11 mouse cellular contexts compared by ENCODE assay signal in the genomic region with DNA sequence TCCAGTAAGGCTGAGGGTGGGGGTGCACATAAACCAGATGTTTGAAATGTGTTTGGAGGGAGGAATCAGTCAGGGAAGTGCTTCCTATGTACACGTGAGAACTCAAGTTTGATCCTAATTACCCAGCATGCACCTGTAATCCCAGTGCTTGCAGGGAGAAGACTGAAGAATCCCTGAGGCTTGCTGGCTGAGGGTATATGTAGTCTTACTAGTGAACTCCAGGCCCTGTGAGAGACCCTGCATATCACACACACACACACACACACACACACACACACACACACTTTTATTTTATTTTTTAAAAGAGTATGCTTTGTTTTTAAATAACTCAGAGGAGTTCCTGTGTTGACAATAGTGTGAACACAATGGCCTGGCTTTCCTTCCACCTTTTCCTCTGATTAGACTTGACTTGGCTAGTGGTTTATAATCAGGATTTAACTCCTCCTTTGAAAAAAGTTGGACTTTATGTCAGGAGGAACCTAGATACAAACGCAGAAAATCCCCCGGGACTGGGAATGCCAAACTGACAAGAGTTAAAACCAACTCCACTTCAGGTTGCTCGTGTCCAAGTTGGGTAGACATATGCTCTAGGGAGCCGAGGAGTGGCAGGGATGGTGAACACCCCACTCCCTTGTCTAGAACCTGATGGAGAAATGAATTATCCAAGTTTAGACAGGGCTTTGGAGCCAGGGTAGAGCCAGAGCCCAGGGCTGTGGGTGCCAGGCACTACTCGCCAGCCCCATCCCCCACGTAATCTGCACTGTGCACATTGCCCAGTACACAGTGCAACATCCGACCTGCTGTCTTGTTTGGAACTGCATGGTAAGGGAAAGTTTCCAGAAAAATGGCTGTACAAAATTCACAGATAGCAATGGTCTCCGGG. TPM values are rescaled to one million over a fixed set of nuclear protein-coding genes. Genes with fewer than 3 reads are reported as not detected.
DNase-seq lines count a peak whose midpoint lies in the region; ATAC-seq and TF ChIP-seq lines count a peak whose summit lies in the region.
"Had no signal": no experiment of that assay in that cellular context is flagged by ENCODE, and none has a peak within 500 bp of the region (broad histone marks: within the 10 kb centered on the region; RNA-seq: fewer than 3 reads in every experiment).

No protein-coding gene starts in this region.

- no peaks in the 10 kb centered on the region for H3K9me3 ChIP-seq in G1E (replicated peaks)
- H3K9me3 ChIP-seq: embryonic facial prominence, embryonic 15.5 days had no signal

- no peak for ATAC-seq in G1E (ENCODE audit: extremely low read depth, insufficient number of reproducible peaks, low FRiP score, poor library complexity, severe bottlenecking)

- DNase-seq in adrenal gland, postnatal 10 days, result peak; percentile 18
- DNase-seq in adrenal gland, postnatal 25 days, result no peak
- no peak for DNase-seq in G1E (ENCODE audit: low spot score)
- peak; percentile 34 to 35 for DNase-seq in heart, postnatal 36 days
- DNase-seq in lung, adult 18-20 months, result peak; percentile 27 to 58
- DNase-seq in thymus, postnatal 10 days (ENCODE audit: low spot score in 2 of 2), result no peak
- no peak for DNase-seq in c-Kit-positive CD71-positive TER-119-positive erythroid progenitor cells, embryonic 14.5 days (ENCODE audit: low spot score)
- DNase-seq in thymus, postnatal 0 days (ENCODE audit: low spot score), result no peak
- DNase-seq: gastrocnemius, postnatal 10 days had no signal

- TF ChIP-seq CTCF in G1E (IDR thresholded peaks at IDR 0.05; ENCODE audit: low read depth, low read length), result no peak

- intact Hi-C loops in heart, postnatal 36 days (cut with DNase I), result loop anchor here (1.0 kb wide), 1 partner anchor 51 kb away; no protein-coding TSS in a partner anchor

- peaks cover 25% of the 10 kb centered on the region for H3K36me3 ChIP-seq in G1E (replicated peaks)
- H3K36me3 ChIP-seq: embryonic facial prominence, embryonic 15.5 days had no signal

- H3K4me3 ChIP-seq in G1E (ENCODE audit: low read depth, low read length), result peak overlapping the region; percentile 0; the same call in 1 of the 2 replicates
- H3K4me3 ChIP-seq: embryonic facial prominence, embryonic 15.5 days had no signal

- H3K4me1 ChIP-seq in G1E (ENCODE audit: insufficient read depth, low read depth, low read length), result peaks cover 49% of the 10 kb centered on the region
- H3K4me1 ChIP-seq: embryonic facial prominence, embryonic 15.5 days had no signal

- no peaks in the 10 kb centered on the region for H3K27me3 ChIP-seq in G1E (ENCODE audit: insufficient read depth, low read length)
- H3K27me3 ChIP-seq: embryonic facial prominence, embryonic 15.5 days had no signal

RNA-seq across cellular contexts. Expression of a gene that starts 4.0 kb away (rescaled TPM):
- total RNA-seq in adrenal gland, postnatal 10 days (2021), result 10 to 100 TPM in 1 of 2 experiments, 1 to 10 TPM in 1; 8.0 to 15.0 TPM
- 10.8 and 11.3 TPM in 2 replicates for total RNA-seq in adrenal gland, postnatal 25 days (2021)
- total RNA-seq in G1E (2014; fragmentation: Nextera tagmentation), result 2.6 and 4.8 TPM in 2 replicates
- total RNA-seq in G1E (2017), result 4.7 and 5.3 TPM in 2 replicates
- 0.03 and 0.14 TPM in 2 replicates for polyA plus RNA-seq in G1E (2012)
- total RNA-seq in heart, postnatal 36 days (2021), result 10 to 100 TPM in 1 of 2 experiments, 1 to 10 TPM in 1; 8.3 to 12.6 TPM
- polyA plus RNA-seq in thymus, postnatal 0 days (2015; fragmentation: Nextera tagmentation; extraction: Ambion mirVana), result 2.8 TPM in 2 replicates

RNA-seq across cellular contexts. Expression of a gene that starts 50.3 kb away (rescaled TPM):
- not detected for total RNA-seq in adrenal gland, postnatal 10 days (2021)
- total RNA-seq in adrenal gland, postnatal 25 days (2021), result not detected in 2 replicates
- total RNA-seq in G1E (2014; fragmentation: Nextera tagmentation) (not detected in 2 replicates), G1E (2017) (under 0.01 and 0.16 TPM in 2 replicates)
- not detected in 2 replicates for polyA plus RNA-seq in G1E (2012)
- total RNA-seq in heart, postnatal 36 days (2021), result not detected
- 0.05 and 0.06 TPM in 2 replicates for polyA plus RNA-seq in thymus, postnatal 0 days (2015; fragmentation: Nextera tagmentation; extraction: Ambion mirVana)
- total RNA-seq: gastrocnemius, postnatal 10 days; neutrophil, adult 5-6 weeks had no signal
- polyA plus RNA-seq: embryonic facial prominence, embryonic 15.5 days had no signal

Comparison
In these comparisons a context has a peak if more than half of its experiments do, and no peak if none do; other contexts are left out.
1. DNase-seq: peak in adrenal gland, postnatal 10 days (single experiment), heart, postnatal 36 days (2 of 2) and lung, adult 18-20 months (2 of 2); none in adrenal gland, postnatal 25 days (single experiment), G1E (single experiment), thymus, postnatal 10 days (0 of 2), c-Kit-positive CD71-positive TER-119-positive erythroid progenitor cells, embryonic 14.5 days (single experiment) and thymus, postnatal 0 days (single experiment).